Mouse (Mus musculus) megakaryocyte, embryonic 14.5 days (primary cell): Measurements from ENCODE around the gene Gm13272.
"Not testable (repeated sequence)": the region's sequence is repeated elsewhere in the genome, so short reads cannot be mapped to it uniquely, and the experiment has no call there.

Experiments
- FLI1 ChIP-seq: IDR thresholded peaks from 2 replicates; pipeline ENCODE4 v1.6.1; 2012; ENCODE audit warnings: low read length, inconsistent platforms, mixed read lengths
- GATA1 ChIP-seq: IDR thresholded peaks from 3 replicates; pipeline ENCODE4 v1.6.1; 2012; ENCODE audit warnings: mixed read lengths, low read length, inconsistent platforms, borderline replicate concordance

- TF ChIP-seq GATA1, FLI1: not testable (repeated sequence)
Observed at GRCm38 (mm10) chr4:88788402-88788801, 8.8 kb downstream of the Gm13272 start, which contains the start of gene Gm13277.
